Mouse (Mus musculus) megakaryocyte, embryonic 14.5 days (primary cell): ENCODE measurements around the gene Ccdc34.

ENCODE experiments used
- FLI1 ChIP-seq: IDR thresholded peaks from 2 replicates; pipeline ENCODE4 v1.6.1; 2012; ENCODE audit warnings: low read length, inconsistent platforms, mixed read lengths
- GATA1 ChIP-seq: IDR thresholded peaks from 3 replicates; pipeline ENCODE4 v1.6.1; 2012; ENCODE audit warnings: mixed read lengths, low read length, inconsistent platforms, borderline replicate concordance

DNA sequence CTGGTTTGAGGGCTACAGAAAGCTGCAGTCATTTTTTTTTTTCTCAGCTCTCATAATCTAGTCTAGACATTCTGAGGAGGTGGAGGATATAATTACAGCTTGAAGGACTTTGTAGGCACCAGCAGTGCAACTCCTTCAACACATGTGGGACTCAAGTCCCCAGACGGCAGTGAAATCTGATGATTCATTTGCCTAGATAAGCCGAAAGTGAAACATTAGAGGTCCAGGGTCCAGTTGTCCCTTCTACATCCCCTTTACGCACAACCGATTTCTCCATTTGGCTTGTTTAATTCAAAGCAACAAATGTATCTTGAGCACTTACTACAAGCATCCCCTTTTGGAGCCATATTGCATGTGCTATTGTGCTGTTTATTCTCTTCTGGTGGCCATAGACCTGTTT is 147.4 kb downstream of the Ccdc34 start:
- TF ChIP-seq GATA1 (no peak), FLI1 (no peak)
